Mouse (Mus musculus) neural tube, embryonic 12.5 days (tissue): ENCODE measurements around the gene Cdk10. TPM values are rescaled to one million over a fixed set of nuclear protein-coding genes. Genes with fewer than 3 reads are reported as not detected.
A peak's percentile ranks its signal among the peaks of the same experiment; 100 is the strongest.

Experiments
- ATAC-seq: fragments of 200-750 bp; cut with Nextera tagmentation; 2 replicates; pipeline ENCODE4 v1.8.0; 2017; ENCODE audit warnings: low read depth, mild to moderate bottlenecking, moderate TSS enrichment, moderate library complexity; ENCODE audit not compliant: low FRiP score
- H3K27ac ChIP-seq: fragments of 300-500 bp; sonication (generic); 2 replicates; pipeline ENCODE4 v1.5.1; 2016
- H3K27me3 ChIP-seq: fragments of 300-500 bp; sonication (generic); replicated peaks from 2 replicates; pipeline ENCODE4 v1.6.1; 2016; ENCODE audit warnings: mild to moderate bottlenecking
- H3K36me3 ChIP-seq: fragments of 300-500 bp; sonication (generic); 2 replicates; pipeline ENCODE4 v1.6.1; 2016; ENCODE audit warnings: mild to moderate bottlenecking
- H3K4me1 ChIP-seq: fragments of 300-500 bp; sonication (generic); 2 replicates; pipeline ENCODE4 v1.6.1; 2016
- H3K4me2 ChIP-seq: fragments of 300-500 bp; sonication (generic); replicated peaks from 2 replicates; pipeline ENCODE4 v1.6.1; 2016; ENCODE audit warnings: mild to moderate bottlenecking
- H3K4me3 ChIP-seq: fragments of 300-500 bp; sonication (generic); 2 replicates; pipeline ENCODE4 v1.5.1; 2016
- H3K9ac ChIP-seq: fragments of 300-500 bp; sonication (generic); 2 replicates; pipeline ENCODE4 v1.6.1; 2016; ENCODE audit warnings: mild to moderate bottlenecking
- H3K9me3 ChIP-seq: fragments of 300-500 bp; sonication (generic); 2 replicates; pipeline ENCODE4 v1.6.1; 2016; ENCODE audit warnings: mild to moderate bottlenecking
- WGBS: fragments of 180-500 bp; shearing (Covaris S2); methylation state at CpG from one replicate; pipeline ENCODE4 v1.1.7; 2016; 5-methylcytosine and 5-hydroxymethylcytosine counted together
- polyA plus RNA-seq: library from polyadenylated mRNA; unstranded; fragments of >200 nt; fragmentation: Nextera tagmentation; extraction: Ambion mirVana; gene quantifications from 2 replicates; pipeline ENCODE4 v1.2.1, GENCODE M21; 2016

The Cdk10 gene
- polyA plus RNA-seq, 1 experiment from 2014 or later, result 36.1 TPM

- Histone ChIP-seq H3K9ac (peak within 1 kb of the TSS; percentile 64), H3K4me1 (peaks cover 27% of the 10 kb centered on the region), H3K36me3 (no peaks in the 10 kb centered on the region), H3K4me3 (peak within 1 kb of the TSS; percentile 44), H3K9me3 (no peaks in the 10 kb centered on the region), H3K27me3 (peaks cover 38% of the 10 kb centered on the region), H3K4me2 (peak within 1 kb of the TSS; percentile 78), H3K27ac (no peak within 1 kb of the TSS)
- peak; percentile 71 for ATAC-seq
- 2% methylated on average over 57 of the region's 57 CpGs for WGBS
Measured at GRCm38 (mm10) chr8:123235520-123236497, 11.2 kb downstream of the Cdk10 start, which contains the start of gene Spata2l. Spata2l (minus strand) TSS chr8:123236233.

GRCm38 (mm10) chr8:123239398-123239797, 14.8 kb downstream of the Cdk10 start:
- no peak for ATAC-seq
- no peak overlapping the region for H3K27ac ChIP-seq
- no peak overlapping the region for H3K9ac ChIP-seq
- 89% methylated on average over 10 of the region's 10 CpGs for WGBS
- no peak overlapping the region for H3K4me3 ChIP-seq
- no peak overlapping the region for H3K4me2 ChIP-seq
- H3K9me3 ChIP-seq, result no peaks in the 10 kb centered on the region
- H3K36me3 ChIP-seq, result peaks cover 21% of the 10 kb centered on the region
- H3K27me3 ChIP-seq, result peaks cover 19% of the 10 kb centered on the region
- peaks cover 18% of the 10 kb centered on the region for H3K4me1 ChIP-seq

- H3K36me3 ChIP-seq, result peaks cover 50% of the 10 kb centered on the region
Measured at GRCm38 (mm10) chr8:123242107-123242923, 17.7 kb downstream of the Cdk10 start.

GRCm38 (mm10) chr8:123243053-123243452, 18.4 kb downstream of the Cdk10 start:
- Histone ChIP-seq H3K4me2 (no peak overlapping the region), H3K27me3 (no peaks in the 10 kb centered on the region), H3K4me1 (no peaks in the 10 kb centered on the region), H3K9me3 (no peaks in the 10 kb centered on the region), H3K36me3 (peaks cover 57% of the 10 kb centered on the region), H3K9ac (no peak overlapping the region), H3K4me3 (no peak overlapping the region), H3K27ac (no peak overlapping the region)
- no peak for ATAC-seq
- 73% methylated on average over 11 of the region's 11 CpGs for WGBS

More at GRCm38 (mm10) chr8:123242107-123242923, 17.7 kb downstream of the Cdk10 start:
- H3K4me3 ChIP-seq, result no peak overlapping the region
- no peaks in the 10 kb centered on the region for H3K4me1 ChIP-seq
- H3K4me2 ChIP-seq, result no peak overlapping the region
- ATAC-seq, result no peak
- no peaks in the 10 kb centered on the region for H3K9me3 ChIP-seq
- H3K9ac ChIP-seq, result no peak overlapping the region
- H3K27me3 ChIP-seq, result peaks cover under 1% of the 10 kb centered on the region; the same call in 1 of the 2 replicates
- 84% methylated on average over 7 of the region's 7 CpGs for WGBS
- H3K27ac ChIP-seq, result no peak overlapping the region

GRCm38 (mm10) chr8:123244382-123244781, 19.7 kb downstream of the Cdk10 start:
- Histone ChIP-seq H3K27me3 (no peaks in the 10 kb centered on the region), H3K9me3 (no peaks in the 10 kb centered on the region), H3K4me1 (no peaks in the 10 kb centered on the region), H3K4me2 (no peak overlapping the region), H3K36me3 (peaks cover 71% of the 10 kb centered on the region), H3K9ac (no peak overlapping the region), H3K4me3 (no peak overlapping the region), H3K27ac (no peak overlapping the region)
- 90% methylated on average over 4 of the region's 4 CpGs for WGBS
- no peak for ATAC-seq

- H3K27me3 ChIP-seq, result no peaks in the 10 kb centered on the region
- no peaks in the 10 kb centered on the region for H3K9me3 ChIP-seq
- no peak overlapping the region for H3K27ac ChIP-seq
- 92% methylated on average over 12 of the region's 12 CpGs for whole genome bisulfite sequencing
- H3K9ac ChIP-seq, result no peak overlapping the region
- no peaks in the 10 kb centered on the region for H3K4me1 ChIP-seq
- no peak overlapping the region for H3K4me2 ChIP-seq
- no peak overlapping the region for H3K4me3 ChIP-seq
- ATAC-seq, result no peak
- H3K36me3 ChIP-seq, result peaks cover 81% of the 10 kb centered on the region
Measured at GRCm38 (mm10) chr8:123245543-123245942, 20.9 kb downstream of the Cdk10 start.

- no peak for ATAC-seq
- no peak overlapping the region for H3K4me3 ChIP-seq
- H3K9ac ChIP-seq, result no peak overlapping the region
- no peak overlapping the region for H3K27ac ChIP-seq
- H3K27me3 ChIP-seq, result no peaks in the 10 kb centered on the region
- peaks cover 86% of the 10 kb centered on the region for H3K36me3 ChIP-seq
- 98% methylated on average over 6 of the region's 6 CpGs for WGBS
- H3K4me2 ChIP-seq, result no peak overlapping the region
- no peaks in the 10 kb centered on the region for H3K9me3 ChIP-seq
- H3K4me1 ChIP-seq, result peaks cover 4% of the 10 kb centered on the region; the same call in 1 of the 2 replicates
Measured at GRCm38 (mm10) chr8:123247748-123248147, 23.1 kb downstream of the Cdk10 start.

GRCm38 (mm10) chr8:123248596-123248995, 24.0 kb downstream of the Cdk10 start:
- Histone ChIP-seq H3K27me3 (no peaks in the 10 kb centered on the region), H3K4me2 (no peak overlapping the region), H3K9ac (no peak overlapping the region), H3K4me3 (no peak overlapping the region), H3K36me3 (peaks cover 78% of the 10 kb centered on the region), H3K9me3 (no peaks in the 10 kb centered on the region), H3K27ac (no peak overlapping the region), H3K4me1 (peaks cover 10% of the 10 kb centered on the region)
- WGBS, result 93% methylated on average over 8 of the region's 8 CpGs
- ATAC-seq, result no peak

- Histone ChIP-seq H3K36me3 (peaks cover 54% of the 10 kb centered on the region), H3K4me3 (no peak overlapping the region)
- no peak for ATAC-seq
Measured at GRCm38 (mm10) chr8:123250940-123251339, 26.3 kb downstream of the Cdk10 start.

GRCm38 (mm10) chr8:123252925-123253324, 28.3 kb downstream of the Cdk10 start:
- ATAC-seq, result no peak
- Histone ChIP-seq H3K9ac (peak overlapping the region; percentile 89), H3K36me3 (peaks cover 51% of the 10 kb centered on the region)

More at GRCm38 (mm10) chr8:123250940-123251339, 26.3 kb downstream of the Cdk10 start:
- Histone ChIP-seq H3K4me2 (no peak overlapping the region), H3K4me1 (peaks cover 23% of the 10 kb centered on the region), H3K27ac (no peak overlapping the region), H3K9ac (no peak overlapping the region), H3K9me3 (no peaks in the 10 kb centered on the region), H3K27me3 (no peaks in the 10 kb centered on the region)
- 97% methylated on average over 5 of the region's 5 CpGs for WGBS

GRCm38 (mm10) chr8:123253451-123254098, 28.9 kb downstream of the Cdk10 start:
- peaks cover 36% of the 10 kb centered on the region for H3K4me1 ChIP-seq

More at GRCm38 (mm10) chr8:123252925-123253324, 28.3 kb downstream of the Cdk10 start:
- H3K27ac ChIP-seq, result no peak overlapping the region
- H3K4me2 ChIP-seq, result peak overlapping the region; percentile 98
- 70% methylated on average over 4 of the region's 4 CpGs for WGBS
- H3K9me3 ChIP-seq, result no peaks in the 10 kb centered on the region
- H3K4me3 ChIP-seq, result peak overlapping the region; percentile 97
- H3K4me1 ChIP-seq, result peaks cover 36% of the 10 kb centered on the region
- no peaks in the 10 kb centered on the region for H3K27me3 ChIP-seq

More at GRCm38 (mm10) chr8:123253451-123254098, 28.9 kb downstream of the Cdk10 start:
- Histone ChIP-seq H3K36me3 (peaks cover 51% of the 10 kb centered on the region), H3K4me2 (peak overlapping the region; percentile 98), H3K27me3 (no peaks in the 10 kb centered on the region), H3K9me3 (no peaks in the 10 kb centered on the region), H3K27ac (peak overlapping the region; percentile 74; the same call in 1 of the 2 replicates), H3K4me3 (peak overlapping the region; percentile 97), H3K9ac (peak overlapping the region; percentile 89)
- under 1% methylated on average over 40 of the region's 40 CpGs for WGBS
- ATAC-seq, result peak; percentile 53
